Mouse (Mus musculus): ENCODE results near the gene Slc15a3. TPM values are rescaled to one million over a fixed set of nuclear protein-coding genes. Genes with fewer than 3 reads are reported as not detected.
A peak's percentile ranks its signal among the peaks of the same experiment; 100 is the strongest.

Gene Slc15a3
- polyA plus RNA-seq, 1 experiment from 2014 or later, result 0.37 TPM

DNA sequence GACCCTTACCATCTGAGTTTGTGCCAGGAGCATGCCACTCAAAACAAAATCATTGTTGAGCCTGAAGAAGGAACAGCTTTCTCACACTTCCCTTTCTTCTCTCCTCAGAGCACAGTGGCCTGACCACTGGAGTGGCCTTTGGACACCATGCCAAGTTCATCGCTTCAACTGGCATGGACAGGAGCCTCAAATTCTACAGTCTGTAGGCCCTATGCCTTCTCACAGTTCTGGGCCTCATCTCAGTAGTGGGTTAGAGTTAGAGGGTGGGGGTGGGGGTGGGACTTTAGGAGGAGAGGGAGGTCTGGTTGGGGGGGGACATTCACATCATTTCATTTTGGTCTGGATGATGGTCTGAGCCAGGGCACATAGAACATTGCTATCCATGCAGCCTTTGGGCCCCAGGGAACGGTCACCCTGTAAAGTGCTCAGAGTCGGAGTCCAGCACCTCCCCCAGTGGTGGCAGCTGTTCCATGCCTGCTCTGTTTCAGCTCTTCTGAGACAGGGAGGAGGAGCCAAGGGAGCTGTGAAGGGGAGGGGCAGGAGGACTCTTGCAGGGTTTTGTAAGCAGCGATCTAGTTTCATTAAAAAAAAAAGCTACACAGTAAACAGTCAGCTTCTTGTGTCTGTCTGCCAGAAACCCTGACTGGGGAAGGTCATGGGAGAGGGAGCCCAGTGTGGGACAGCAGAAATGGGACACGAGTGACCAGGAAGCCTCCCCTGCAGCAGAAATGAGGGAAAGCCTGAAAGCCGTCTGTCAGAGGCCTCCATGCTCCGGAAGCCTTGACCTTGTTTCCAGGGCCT, 65.6 kb downstream of the Slc15a3 start:
- DNase-seq (ENCODE audit: low spot score), result no peak
- 0 out of 2 replicates have a peak overlapping the region, but pooled peaks have one; percentile 10 for H3K27ac ChIP-seq (ENCODE audit: low read depth, low read length)
- H3K36me3 ChIP-seq (ENCODE audit: control insufficient read depth, insufficient read depth, low read length), result peaks cover 13% of the 10 kb centered on the region
- no peak overlapping the region for H3K4me3 ChIP-seq (ENCODE audit: low read depth, low read length)
- WGBS, result 80% methylated on average over 7 of the region's 7 CpGs
- H3K27me3 ChIP-seq (ENCODE audit: control insufficient read depth, insufficient read depth, low read length), result no peaks in the 10 kb centered on the region
- H3K4me1 ChIP-seq (replicated peaks; ENCODE audit: control insufficient read depth, insufficient read depth, low read length), result no peaks in the 10 kb centered on the region
- ATAC-seq (ENCODE audit: low FRiP score), result no peak
- no peak overlapping the region for H3K9ac ChIP-seq (ENCODE audit: low read depth, low read length)
- no peak overlapping the region for H3K4me2 ChIP-seq (replicated peaks; ENCODE audit: low read depth, low read length)
- no peaks in the 10 kb centered on the region for H3K9me3 ChIP-seq (ENCODE audit: control insufficient read depth, low read length)

DNA sequence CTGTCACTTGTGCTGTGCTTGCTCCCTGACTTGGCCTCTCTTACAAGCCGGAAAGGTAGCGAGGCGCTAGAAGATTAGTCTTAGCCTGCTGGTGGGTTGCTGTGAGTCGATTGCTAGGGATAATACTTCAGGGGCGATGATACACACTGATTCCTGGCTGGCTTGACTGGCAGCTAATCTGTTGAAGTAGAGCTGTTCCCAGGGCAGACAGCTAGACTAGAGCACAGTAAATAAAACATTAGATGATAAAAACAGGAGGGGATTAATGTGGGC, 66.1 kb downstream of the Slc15a3 start:
- H3K4me1 ChIP-seq (replicated peaks; ENCODE audit: control insufficient read depth, insufficient read depth, low read length), result no peaks in the 10 kb centered on the region
- no peak for ATAC-seq (ENCODE audit: low FRiP score)
- 0 out of 2 replicates have a peak overlapping the region, but pooled peaks have one; percentile 10 for H3K27ac ChIP-seq (ENCODE audit: low read depth, low read length)
- DNase-seq (ENCODE audit: low spot score), result no peak
- H3K9ac ChIP-seq (ENCODE audit: low read depth, low read length), result no peak overlapping the region
- no peaks in the 10 kb centered on the region for H3K27me3 ChIP-seq (ENCODE audit: control insufficient read depth, insufficient read depth, low read length)
- H3K36me3 ChIP-seq (ENCODE audit: control insufficient read depth, insufficient read depth, low read length), result peaks cover 11% of the 10 kb centered on the region
- H3K9me3 ChIP-seq (ENCODE audit: control insufficient read depth, low read length), result no peaks in the 10 kb centered on the region
- H3K4me3 ChIP-seq (ENCODE audit: low read depth, low read length), result no peak overlapping the region
- 93% methylated on average over 5 of the region's 5 CpGs for WGBS
- no peak overlapping the region for H3K4me2 ChIP-seq (replicated peaks; ENCODE audit: low read depth, low read length)

DNA sequence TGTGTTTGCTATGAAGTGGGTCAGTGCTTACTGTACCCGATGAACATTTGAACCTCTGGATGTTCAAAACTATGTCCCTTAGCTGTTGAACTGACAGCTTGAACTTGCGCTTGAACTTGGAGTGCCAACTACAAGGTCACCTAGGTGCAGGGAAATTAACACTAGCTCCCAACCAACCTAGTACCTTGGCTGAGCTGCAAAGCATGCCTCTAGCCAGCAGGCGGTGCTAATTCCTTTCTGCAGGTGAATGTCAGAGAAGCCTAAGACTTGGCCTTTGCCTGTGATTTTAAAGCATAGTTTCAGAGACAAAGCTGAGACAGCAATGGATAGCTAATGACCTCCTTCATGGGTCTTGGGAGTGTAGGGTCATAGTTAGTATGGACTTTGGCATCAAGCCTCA, 68.4 kb downstream of the Slc15a3 start:
- H3K27me3 ChIP-seq (ENCODE audit: control insufficient read depth, insufficient read depth, low read length), result no peaks in the 10 kb centered on the region
- ATAC-seq (ENCODE audit: low FRiP score) (no peak), DNase-seq (ENCODE audit: low spot score) (peak; percentile 62)
- no peaks in the 10 kb centered on the region for H3K4me1 ChIP-seq (replicated peaks; ENCODE audit: control insufficient read depth, insufficient read depth, low read length)
- H3K27ac ChIP-seq (ENCODE audit: low read depth, low read length), result no peak overlapping the region
- peaks cover 7% of the 10 kb centered on the region; the same call in 1 of the 2 replicates for H3K36me3 ChIP-seq (ENCODE audit: control insufficient read depth, insufficient read depth, low read length)
- no peak overlapping the region for H3K4me3 ChIP-seq (ENCODE audit: low read depth, low read length)
- no peak overlapping the region for H3K4me2 ChIP-seq (replicated peaks; ENCODE audit: low read depth, low read length)
- 64% methylated on average over 3 of the region's 3 CpGs for whole genome bisulfite sequencing
- no peak overlapping the region for H3K9ac ChIP-seq (ENCODE audit: low read depth, low read length)
- no peaks in the 10 kb centered on the region for H3K9me3 ChIP-seq (ENCODE audit: control insufficient read depth, low read length)

Other genes with a start within 250 kb of the Slc15a3 start
- 303 and 389 TPM in 2 replicates for gene Ddb1, start 234.4 kb upstream of the Slc15a3 start, polyA plus RNA-seq (2014; fragmentation: Nextera tagmentation; extraction: Ambion mirVana)
- gene Tkfc, start 234.1 kb upstream of the Slc15a3 start, polyA plus RNA-seq (2014; fragmentation: Nextera tagmentation; extraction: Ambion mirVana), result 20.3 and 23.0 TPM in 2 replicates
- gene Vwce, start 205.5 kb upstream of the Slc15a3 start, polyA plus RNA-seq (2014; fragmentation: Nextera tagmentation; extraction: Ambion mirVana), result 0.25 and 0.86 TPM in 2 replicates
- gene Pga5, start 161.7 kb upstream of the Slc15a3 start, polyA plus RNA-seq (2014; fragmentation: Nextera tagmentation; extraction: Ambion mirVana), result not detected in 2 replicates
- gene Vps37c, start 151.0 kb upstream of the Slc15a3 start, polyA plus RNA-seq (2014; fragmentation: Nextera tagmentation; extraction: Ambion mirVana), result 23.9 and 27.2 TPM in 2 replicates
- gene Cd5, start 100.7 kb upstream of the Slc15a3 start, polyA plus RNA-seq (2014; fragmentation: Nextera tagmentation; extraction: Ambion mirVana), result not detected in 2 replicates
- not detected in 2 replicates for gene Cd6, start 9.7 kb upstream of the Slc15a3 start, polyA plus RNA-seq (2014; fragmentation: Nextera tagmentation; extraction: Ambion mirVana)
- 56.2 and 61.3 TPM in 2 replicates for gene Tmem132a, start 30.2 kb downstream of the Slc15a3 start, polyA plus RNA-seq (2014; fragmentation: Nextera tagmentation; extraction: Ambion mirVana)
- gene Tmem109, start 42.3 kb downstream of the Slc15a3 start, polyA plus RNA-seq (2014; fragmentation: Nextera tagmentation; extraction: Ambion mirVana), result 44.1 and 44.9 TPM in 2 replicates
- gene Prpf19, start 55.5 kb downstream of the Slc15a3 start, polyA plus RNA-seq (2014; fragmentation: Nextera tagmentation; extraction: Ambion mirVana), result 50.4 and 58.6 TPM in 2 replicates
- not detected in 2 replicates for gene Zp1, start 80.9 kb downstream of the Slc15a3 start, polyA plus RNA-seq (2014; fragmentation: Nextera tagmentation; extraction: Ambion mirVana)
- gene Ptgdr2, start 97.4 kb downstream of the Slc15a3 start, polyA plus RNA-seq (2014; fragmentation: Nextera tagmentation; extraction: Ambion mirVana), result 0.10 TPM in 1 of 2 replicates, not detected in the other
- gene Ccdc86, start 109.5 kb downstream of the Slc15a3 start, polyA plus RNA-seq (2014; fragmentation: Nextera tagmentation; extraction: Ambion mirVana), result 17.5 and 20.1 TPM in 2 replicates
- 0.17 TPM in 1 of 2 replicates, not detected in the other for gene Ms4a10, start 134.9 kb downstream of the Slc15a3 start, polyA plus RNA-seq (2014; fragmentation: Nextera tagmentation; extraction: Ambion mirVana)
- not detected in 2 replicates for gene Ms4a15, start 153.5 kb downstream of the Slc15a3 start, polyA plus RNA-seq (2014; fragmentation: Nextera tagmentation; extraction: Ambion mirVana)
- not detected in 2 replicates for gene Ms4a18, start 178.3 kb downstream of the Slc15a3 start, polyA plus RNA-seq (2014; fragmentation: Nextera tagmentation; extraction: Ambion mirVana)
- gene Ms4a8a, start 241.4 kb downstream of the Slc15a3 start, polyA plus RNA-seq (2014; fragmentation: Nextera tagmentation; extraction: Ambion mirVana), result not detected in 2 replicates

All from hindbrain, embryonic 11.5 days (tissue).